Mouse (Mus musculus) myocyte (in vitro differentiated cells): ENCODE measurements around the gene Gm5678. TPM values are rescaled to one million over a fixed set of nuclear protein-coding genes. Genes with fewer than 3 reads are reported as not detected.

Experiments used
- H3K27me3 ChIP-seq: one replicate; pipeline ENCODE4 v1.6.1; 2011; ENCODE audit not compliant: control insufficient read depth, insufficient read depth, insufficient read length
- H3K36me3 ChIP-seq: one replicate; pipeline ENCODE4 v1.6.1; 2011; ENCODE audit not compliant: control insufficient read depth, insufficient read depth
- H3K4me2 ChIP-seq: one replicate; pipeline ENCODE4 v1.6.1; 2011; ENCODE audit warnings: low read depth, control low read depth
- H3K4me3 ChIP-seq: one replicate; pipeline ENCODE4 v1.5.1; 2011; ENCODE audit warnings: mild to moderate bottlenecking, control low read depth, moderate library complexity
- H3K79me2 ChIP-seq: one replicate; pipeline ENCODE4 v1.6.1; 2011; ENCODE audit not compliant: control insufficient read depth, insufficient read depth
- H3ac ChIP-seq: one replicate; pipeline ENCODE4 v1.6.1; 2011; ENCODE audit not compliant: control insufficient read depth, insufficient read length
- CEBPB ChIP-seq: IDR thresholded peaks from 2 replicates; pipeline ENCODE4 v1.6.1; 2011; ENCODE audit warnings: mild to moderate bottlenecking, moderate library complexity; ENCODE audit not compliant: poor library complexity, insufficient read depth, severe bottlenecking
- E2F4 ChIP-seq: IDR thresholded peaks from one replicate; pipeline ENCODE4 v1.6.1; 2011; ENCODE audit warnings: mild to moderate bottlenecking, control low read depth, moderate library complexity; ENCODE audit not compliant: insufficient read depth
- MAX ChIP-seq: IDR thresholded peaks from one replicate; pipeline ENCODE4 v1.6.1; 2011; ENCODE audit warnings: low read depth, mild to moderate bottlenecking, control low read depth
- MYOD1 ChIP-seq, 3 experiments: IDR thresholded peaks; one replicate each; pipeline ENCODE4 v1.6.1; 2011; ENCODE audit warnings: control low read depth in 2 of 3, low read depth in 2 of 3, mild to moderate bottlenecking in 2 of 3, moderate library complexity in 1 of 3; ENCODE audit not compliant: insufficient read length in 2 of 3, control insufficient read depth in 1 of 3
- MYOG ChIP-seq, 3 experiments: IDR thresholded peaks; one replicate each; pipeline ENCODE4 v1.6.1; 2011; ENCODE audit warnings: control low read depth in 2 of 3, low read depth in 2 of 3, mild to moderate bottlenecking in 2 of 3; ENCODE audit not compliant: insufficient read length in 2 of 3, control insufficient read depth in 1 of 3, insufficient read depth in 1 of 3
- POLR2A ChIP-seq: IDR thresholded peaks from one replicate; pipeline ENCODE4 v1.6.1; 2011; ENCODE audit warnings: low read depth, mild to moderate bottlenecking, control low read depth, moderate library complexity; ENCODE audit not compliant: insufficient read length
- POLR2AphosphoS2 ChIP-seq: IDR thresholded peaks from one replicate; pipeline ENCODE4 v1.6.1; 2011; ENCODE audit warnings: low read depth, control low read depth; ENCODE audit not compliant: insufficient read length
- REST ChIP-seq: IDR thresholded peaks from one replicate; pipeline ENCODE4 v1.6.1; 2011; ENCODE audit warnings: mild to moderate bottlenecking, control low read depth, moderate library complexity; ENCODE audit not compliant: insufficient read depth, insufficient read length
- SRF ChIP-seq: IDR thresholded peaks from one replicate; pipeline ENCODE4 v1.6.1; 2011; ENCODE audit warnings: low read depth; ENCODE audit not compliant: control insufficient read depth, insufficient read length
- TCF12 ChIP-seq: IDR thresholded peaks from one replicate; pipeline ENCODE4 v1.6.1; 2011; ENCODE audit warnings: mild to moderate bottlenecking, control low read depth; ENCODE audit not compliant: poor library complexity, insufficient read depth, severe bottlenecking
- TCF3 ChIP-seq: IDR thresholded peaks from one replicate; pipeline ENCODE4 v1.6.1; 2011; ENCODE audit warnings: low read depth, control low read depth; ENCODE audit not compliant: insufficient read length
- USF1 ChIP-seq: IDR thresholded peaks from one replicate; pipeline ENCODE4 v1.6.1; 2011; ENCODE audit warnings: low read depth, mild to moderate bottlenecking, control low read depth, moderate library complexity
- polyA plus RNA-seq: library from polyadenylated mRNA; unstranded; fragments of >200 nt; fragmentation: generic; extraction: Trizol; gene quantifications from one replicate; pipeline ENCODE4 v1.2.1, GENCODE M21; 2012; ENCODE audit warnings: missing spikeins

Gm5678 gene
- polyA plus RNA-seq, 1 experiment: not detected

DNA sequence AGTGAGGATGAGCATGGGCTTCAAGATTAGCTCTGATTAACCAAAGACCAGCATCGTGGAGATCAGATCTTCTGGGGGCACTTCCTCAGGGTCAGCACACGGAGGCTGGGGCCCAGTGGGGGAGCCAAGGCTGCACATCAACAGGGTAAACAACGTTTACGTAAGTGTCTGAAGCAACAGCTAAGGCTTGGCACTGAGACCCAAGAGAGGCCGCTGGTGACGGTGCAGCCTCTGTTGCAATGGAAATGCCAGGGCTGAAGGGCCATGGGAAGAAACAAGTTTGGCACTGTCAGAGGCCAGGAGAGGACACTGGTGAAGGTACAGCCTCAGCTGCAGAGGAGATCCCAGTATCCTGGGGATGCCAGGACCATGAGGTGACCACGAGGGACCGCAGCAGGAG lies 34.5 kb upstream of the Gm5678 start:
- Histone ChIP-seq H3K79me2 (no peaks in the 10 kb centered on the region), H3ac (no peak overlapping the region), H3K4me2 (no peak overlapping the region), H3K4me3 (no peak overlapping the region), H3K27me3 (no peaks in the 10 kb centered on the region), H3K36me3 (peaks cover 4% of the 10 kb centered on the region)
- TF ChIP-seq POLR2A: no peak
- no peak for TF ChIP-seq MAX
- no peak for TF ChIP-seq MYOD1 (IDR thresholded peaks at IDR 0.05; ENCODE audit: control insufficient read depth in 1 of 3, insufficient read length in 2 of 3, low read depth in 2 of 3)
- no peak for TF ChIP-seq CEBPB
- TF ChIP-seq POLR2AphosphoS2: no peak
- no peak for TF ChIP-seq MYOG (IDR thresholded peaks at IDR 0.05; ENCODE audit: control insufficient read depth in 1 of 3, insufficient read depth in 1 of 3, insufficient read length in 2 of 3, low read depth in 2 of 3)

DNA sequence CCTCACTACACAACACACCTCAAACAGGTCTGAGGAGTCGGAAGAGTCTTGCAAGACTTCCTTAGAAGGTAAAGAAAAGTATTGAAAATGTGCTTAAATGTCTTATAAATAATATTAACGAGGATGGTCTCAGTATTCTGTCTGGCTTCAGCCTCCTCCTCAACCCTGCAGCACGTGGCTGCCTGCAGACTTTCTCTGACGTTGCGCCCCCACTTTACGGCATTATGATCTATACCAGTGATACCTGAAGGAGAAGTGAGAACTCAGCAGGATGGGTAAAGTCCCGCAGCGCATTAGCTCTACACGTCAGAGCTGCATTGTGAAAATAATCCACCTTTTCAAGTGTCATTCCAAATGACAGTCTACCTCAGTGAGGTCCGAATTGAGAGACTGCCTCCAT lies 33.4 kb upstream of the Gm5678 start:
- Histone ChIP-seq H3K27me3 (no peaks in the 10 kb centered on the region), H3K36me3 (peaks cover 4% of the 10 kb centered on the region), H3K4me3 (no peak overlapping the region), H3K79me2 (no peaks in the 10 kb centered on the region), H3ac (no peak overlapping the region), H3K4me2 (no peak overlapping the region)
- TF ChIP-seq MAX: no peak
- no peak for TF ChIP-seq POLR2AphosphoS2
- no peak for TF ChIP-seq TCF12
- no peak for TF ChIP-seq USF1
- no peak for TF ChIP-seq E2F4
- no peak for TF ChIP-seq MYOD1 (IDR thresholded peaks at IDR 0.05; ENCODE audit: control insufficient read depth in 1 of 3, insufficient read length in 2 of 3, low read depth in 2 of 3)
- no peak for TF ChIP-seq POLR2A
- no peak for TF ChIP-seq MYOG (IDR thresholded peaks at IDR 0.05; ENCODE audit: control insufficient read depth in 1 of 3, insufficient read depth in 1 of 3, insufficient read length in 2 of 3, low read depth in 2 of 3)
- TF ChIP-seq REST: no peak
- TF ChIP-seq TCF3: no peak
- no peak for TF ChIP-seq SRF
- no peak for TF ChIP-seq CEBPB

DNA sequence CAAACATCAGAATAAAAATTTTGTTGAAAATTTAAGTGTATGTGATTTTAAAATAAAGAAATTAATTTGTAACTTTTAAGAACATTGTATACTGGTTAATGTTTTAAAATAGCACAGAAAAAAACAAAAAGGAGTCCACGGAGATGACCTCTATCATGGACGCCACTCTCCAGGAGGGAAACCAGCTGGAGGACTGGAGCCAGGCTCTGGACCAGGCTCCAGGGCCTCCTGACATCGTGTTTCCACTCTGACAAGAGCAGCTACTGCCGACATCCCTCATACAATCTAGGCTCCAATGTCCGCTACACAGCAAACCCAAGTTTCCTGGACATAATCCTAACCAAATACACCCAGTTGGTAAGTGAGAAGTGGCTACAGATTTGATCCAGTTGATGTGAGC lies 32.1 kb upstream of the Gm5678 start:
- TF ChIP-seq TCF12: no peak
- TF ChIP-seq MYOG (IDR thresholded peaks at IDR 0.05; ENCODE audit: control insufficient read depth in 1 of 3, insufficient read depth in 1 of 3, insufficient read length in 2 of 3, low read depth in 2 of 3): no peak
- TF ChIP-seq TCF3: no peak
- no peak for TF ChIP-seq REST
- no peak for TF ChIP-seq POLR2A
- no peak for TF ChIP-seq USF1
- TF ChIP-seq POLR2AphosphoS2: no peak
- no peak for TF ChIP-seq MYOD1 (IDR thresholded peaks at IDR 0.05; ENCODE audit: control insufficient read depth in 1 of 3, insufficient read length in 2 of 3, low read depth in 2 of 3)
- no peak for TF ChIP-seq MAX
- no peak for TF ChIP-seq CEBPB
- no peak for TF ChIP-seq SRF
- no peak for TF ChIP-seq E2F4
- no peaks in the 10 kb centered on the region for H3K79me2 ChIP-seq
- no peak overlapping the region for H3K4me2 ChIP-seq
- H3K4me3 ChIP-seq: no peak overlapping the region
- no peak overlapping the region for H3ac ChIP-seq
- no peaks in the 10 kb centered on the region for H3K27me3 ChIP-seq
- H3K36me3 ChIP-seq: peaks cover 4% of the 10 kb centered on the region

DNA sequence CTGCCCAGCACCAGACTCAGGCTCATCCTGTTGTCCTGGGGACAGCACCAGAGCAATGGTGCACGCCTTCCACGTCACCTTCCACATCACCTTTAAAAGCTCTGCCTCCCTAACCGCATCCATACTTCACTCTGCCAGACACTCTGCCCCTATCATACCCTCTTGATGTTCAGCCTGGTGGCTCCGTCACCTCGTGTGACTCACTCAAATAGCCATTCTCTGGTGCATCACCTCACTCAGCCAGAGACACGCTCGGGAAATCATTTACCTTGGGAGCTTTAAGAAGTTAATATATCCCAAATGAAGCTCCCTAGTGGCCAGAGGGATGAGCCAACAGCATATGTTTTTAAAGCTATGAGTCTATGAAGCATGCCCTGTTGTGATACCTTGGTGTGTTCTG lies 31.1 kb upstream of the Gm5678 start:
- Histone ChIP-seq H3ac (no peak overlapping the region), H3K27me3 (no peaks in the 10 kb centered on the region), H3K4me2 (no peak overlapping the region), H3K4me3 (no peak overlapping the region), H3K79me2 (no peaks in the 10 kb centered on the region), H3K36me3 (peaks cover 4% of the 10 kb centered on the region)
- TF ChIP-seq SRF (no peak), MYOG (IDR thresholded peaks at IDR 0.05; ENCODE audit: control insufficient read depth in 1 of 3, insufficient read depth in 1 of 3, insufficient read length in 2 of 3, low read depth in 2 of 3) (no peak), MAX (no peak), REST (no peak), USF1 (no peak), E2F4 (no peak), POLR2A (no peak), MYOD1 (IDR thresholded peaks at IDR 0.05; ENCODE audit: control insufficient read depth in 1 of 3, insufficient read length in 2 of 3, low read depth in 2 of 3) (no peak), CEBPB (no peak), POLR2AphosphoS2 (no peak), TCF3 (no peak), TCF12 (no peak)

DNA sequence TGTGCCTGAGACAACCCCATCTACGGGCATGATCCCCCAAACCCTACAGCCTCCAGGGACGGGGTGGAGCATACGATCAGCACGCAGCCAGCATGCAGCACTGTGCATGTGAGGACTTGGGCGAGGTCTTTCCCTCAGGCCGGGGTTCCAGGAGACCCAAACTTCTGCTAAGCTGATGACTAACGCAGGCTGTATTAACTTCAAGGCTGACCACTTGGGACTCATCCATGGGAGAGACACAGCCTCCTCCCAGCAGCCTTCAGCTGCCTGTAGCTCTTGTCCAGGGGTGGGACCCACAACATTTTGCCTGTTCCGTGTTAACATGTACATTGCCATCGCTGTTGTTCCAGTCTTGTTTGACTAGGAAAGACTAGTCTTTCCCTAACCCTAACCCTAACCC lies 30.3 kb upstream of the Gm5678 start:
- Histone ChIP-seq H3K27me3 (no peaks in the 10 kb centered on the region), H3K79me2 (no peaks in the 10 kb centered on the region), H3K4me2 (no peak overlapping the region), H3K4me3 (no peak overlapping the region), H3K36me3 (peaks cover 4% of the 10 kb centered on the region), H3ac (no peak overlapping the region)
- TF ChIP-seq POLR2AphosphoS2: no peak
- TF ChIP-seq MYOG (IDR thresholded peaks at IDR 0.05; ENCODE audit: control insufficient read depth in 1 of 3, insufficient read depth in 1 of 3, insufficient read length in 2 of 3, low read depth in 2 of 3): no peak
- no peak for TF ChIP-seq POLR2A
- TF ChIP-seq USF1: no peak
- no peak for TF ChIP-seq E2F4
- TF ChIP-seq MAX: no peak
- no peak for TF ChIP-seq REST
- TF ChIP-seq CEBPB: no peak
- TF ChIP-seq MYOD1 (IDR thresholded peaks at IDR 0.05; ENCODE audit: control insufficient read depth in 1 of 3, insufficient read length in 2 of 3, low read depth in 2 of 3): no peak
- no peak for TF ChIP-seq TCF12
- TF ChIP-seq SRF: no peak
